Mouse (Mus musculus) ovary, postnatal 36 days (tissue): ENCODE results near the gene Sds.

Source experiments
- DNase-seq: peaks from one replicate; pipeline ENCODE4 v3.0.0; 2022; ENCODE audit warnings: low spot score, mixed read lengths

Gene Sds

GRCm38 (mm10) chr5:120439887-120440670 is 36.2 kb upstream of the Sds start:
- no peak for DNase-seq

- peak; percentile 85 for DNase-seq
Observed at GRCm38 (mm10) chr5:120440733-120441132, 35.6 kb upstream of the Sds start.

GRCm38 (mm10) chr5:120447305-120447704 is 29.0 kb upstream of the Sds start:
- no peak for DNase-seq

- no peak for DNase-seq
Observed at GRCm38 (mm10) chr5:120454756-120455337, 21.5 kb upstream of the Sds start.

GRCm38 (mm10) chr5:120456253-120456652 is 20.1 kb upstream of the Sds start:
- no peak for DNase-seq

GRCm38 (mm10) chr5:120456841-120457554 is 19.3 kb upstream of the Sds start:
- no peak for DNase-seq

GRCm38 (mm10) chr5:120457628-120458027 is 18.7 kb upstream of the Sds start:
- DNase-seq = peak; percentile 49

DNA sequence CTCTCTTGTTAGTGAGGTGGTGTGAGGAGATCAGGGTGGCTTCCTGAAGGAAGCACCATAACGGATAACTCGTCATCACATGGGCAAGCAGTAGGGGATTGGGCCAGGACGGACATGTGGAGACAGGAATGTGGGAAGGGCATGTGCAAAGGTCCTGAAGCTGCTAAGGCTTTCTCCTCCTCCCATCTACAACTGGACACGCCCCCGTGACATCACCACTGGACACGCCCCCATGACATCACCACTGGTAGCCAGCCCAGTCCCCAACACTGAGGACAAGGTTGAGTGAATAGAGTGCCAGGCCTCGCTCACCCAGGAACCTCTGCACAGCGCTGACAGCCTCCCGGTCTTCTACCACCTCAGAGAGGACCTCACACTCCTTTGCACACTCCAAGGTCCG is 17.2 kb upstream of the Sds start:
- DNase-seq = no peak

- no peak for DNase-seq
Observed at GRCm38 (mm10) chr5:120461902-120462301, 14.4 kb upstream of the Sds start.

- DNase-seq = no peak
Observed at GRCm38 (mm10) chr5:120464321-120464720, 12.0 kb upstream of the Sds start.

DNA sequence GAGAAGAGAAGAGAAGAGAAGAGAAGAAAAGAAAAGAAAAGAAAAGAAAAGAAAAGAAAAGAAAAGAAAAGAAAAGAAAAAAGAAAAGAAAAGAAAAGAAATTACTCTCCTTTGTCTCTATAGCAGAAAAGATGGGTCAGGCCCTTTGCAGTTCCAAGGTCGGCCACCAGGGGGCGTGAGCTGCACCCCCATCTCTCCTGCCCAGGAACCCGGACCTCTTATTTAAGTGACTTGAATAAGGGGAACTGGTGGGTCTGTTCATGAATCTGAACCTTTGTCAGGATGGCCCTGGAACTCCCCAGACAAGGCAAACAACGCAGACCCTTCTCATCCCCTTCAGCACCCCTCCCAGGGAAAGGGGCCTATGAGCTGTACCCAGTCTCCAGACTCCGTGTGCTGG is 11.3 kb upstream of the Sds start:
- DNase-seq = no peak

- DNase-seq = peak; percentile 80
Observed at GRCm38 (mm10) chr5:120465860-120466259, 10.5 kb upstream of the Sds start.

DNA sequence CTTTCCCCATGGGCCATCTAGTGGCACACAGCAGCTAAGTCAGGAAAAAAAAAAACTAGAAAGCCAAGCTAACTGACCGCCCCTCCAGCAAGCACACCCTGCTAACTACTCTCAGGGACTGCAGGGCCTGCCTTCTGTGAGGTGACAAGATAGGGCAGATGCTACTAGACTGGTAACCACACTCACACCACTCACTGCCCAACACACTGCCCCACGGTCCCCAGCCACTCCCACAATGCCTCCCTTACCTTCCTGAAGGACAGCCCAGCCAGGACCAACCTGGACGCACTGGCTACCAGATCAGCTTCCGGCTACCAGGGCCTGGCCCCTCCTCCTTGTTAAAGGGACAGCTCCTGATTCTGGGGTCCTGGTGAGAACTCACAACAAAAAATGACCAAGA is 9.3 kb upstream of the Sds start:
- peak; percentile 40 for DNase-seq

GRCm38 (mm10) chr5:120468336-120468735 is 8.0 kb upstream of the Sds start:
- no peak for DNase-seq

GRCm38 (mm10) chr5:120468830-120469229 is 7.5 kb upstream of the Sds start:
- no peak for DNase-seq

DNA sequence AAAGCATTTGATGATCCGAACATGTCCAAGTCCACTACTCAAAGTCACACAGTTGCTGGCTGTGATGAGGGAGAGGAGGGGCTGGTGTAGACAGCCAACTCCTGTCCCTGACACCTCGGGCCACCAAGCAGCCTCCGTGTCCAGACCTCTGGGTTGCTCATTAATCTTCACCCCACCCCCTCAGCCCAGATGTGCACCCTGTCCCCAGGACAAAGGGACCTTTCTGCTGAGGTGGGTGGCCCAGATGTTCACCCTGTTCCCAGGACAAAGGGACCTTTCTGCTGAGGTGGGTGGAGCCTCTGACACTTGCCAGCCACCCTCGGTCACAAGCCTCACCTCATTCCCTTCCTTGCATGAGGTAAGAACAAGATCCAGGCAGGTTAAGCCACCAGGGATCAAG is 4.8 kb upstream of the Sds start:
- DNase-seq = no peak

DNA sequence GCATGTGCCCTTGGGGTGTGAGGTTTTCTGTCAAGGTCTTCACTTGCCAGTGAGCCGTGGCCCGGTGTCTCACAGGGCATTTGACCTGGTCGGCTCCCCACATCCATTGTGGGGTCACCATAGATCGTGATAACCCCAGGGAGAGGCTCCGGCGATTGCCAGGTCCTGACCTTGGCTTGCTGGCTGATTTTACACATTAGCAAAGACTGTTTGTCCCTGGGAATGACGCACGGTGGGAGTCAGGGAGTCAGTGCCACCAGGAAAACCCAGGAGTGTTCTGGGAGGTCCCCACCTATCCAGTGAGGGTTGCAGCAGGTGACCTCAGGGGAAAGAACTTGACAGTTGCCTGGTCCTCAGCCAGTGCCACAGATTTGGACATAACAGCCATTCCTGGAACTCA is 3.6 kb upstream of the Sds start, which contains the start of gene Sdsl:
TSS of gene Sdsl (minus strand) at position 41 of the 400 bp plus-strand sequence.
- no peak for DNase-seq

DNA sequence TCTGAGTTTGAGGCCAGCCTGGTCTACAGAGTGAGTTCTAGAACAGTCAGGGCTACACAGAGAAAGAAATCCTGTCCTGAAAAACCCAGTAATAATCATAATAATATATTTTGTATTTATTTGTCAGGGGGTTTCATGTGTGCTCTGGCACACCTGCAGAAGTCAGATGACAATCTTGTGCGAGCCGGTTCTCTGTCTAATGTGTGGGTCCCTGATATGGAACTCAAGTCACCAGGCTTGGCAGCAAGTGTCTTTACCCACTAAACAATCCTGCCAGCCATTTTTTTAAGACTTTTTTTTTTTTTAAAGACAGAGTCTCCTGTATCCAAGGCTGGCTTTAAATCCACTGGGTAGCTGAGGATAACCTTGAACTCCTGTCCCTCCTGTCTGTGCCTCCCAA is 3.0 kb upstream of the Sds start:
- DNase-seq = no peak

DNA sequence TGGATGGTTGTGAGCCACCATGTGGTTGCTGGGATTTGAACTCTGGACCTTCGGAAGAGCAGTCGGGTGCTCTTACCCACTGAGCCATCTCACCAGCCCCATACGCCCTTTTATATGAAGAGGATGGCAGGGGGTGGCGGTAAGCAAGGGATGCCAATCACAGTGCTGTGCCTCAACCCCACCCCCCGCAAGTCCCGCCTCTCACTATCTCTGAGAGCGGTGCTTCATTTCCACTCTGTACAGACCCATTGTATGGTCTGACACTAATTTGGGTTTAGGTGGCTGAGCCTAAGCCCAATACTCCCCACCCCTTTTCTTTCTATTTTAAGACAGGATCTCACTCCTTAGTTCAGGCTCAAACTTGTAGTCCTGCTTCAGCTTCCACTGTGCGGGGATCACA is 465 bp upstream of the Sds start:
- DNase-seq = no peak

- DNase-seq = no peak
Observed at GRCm38 (mm10) chr5:120477993-120478392, 1.7 kb downstream of the Sds start.

DNA sequence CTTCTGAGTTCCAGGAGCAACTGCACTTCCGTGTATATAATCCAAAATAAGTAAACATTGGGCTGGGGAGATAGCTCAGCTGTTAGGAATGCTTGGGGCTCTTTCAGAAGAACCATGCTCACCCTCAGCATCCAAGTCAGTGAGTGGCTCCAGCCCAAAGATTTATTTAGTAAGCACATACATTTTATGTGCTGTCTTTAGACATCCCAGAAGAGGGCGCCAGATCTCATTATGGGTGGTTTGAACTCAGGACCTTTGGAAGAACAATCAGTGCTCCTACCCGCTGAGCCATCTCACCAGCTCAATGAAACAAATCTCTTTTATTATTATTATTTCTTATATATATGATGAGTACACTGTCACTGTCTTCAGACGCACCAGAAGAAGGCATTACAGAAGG is 3.2 kb downstream of the Sds start:
- no peak for DNase-seq

GRCm38 (mm10) chr5:120481205-120481604 is 4.9 kb downstream of the Sds start:
- no peak for DNase-seq

DNA sequence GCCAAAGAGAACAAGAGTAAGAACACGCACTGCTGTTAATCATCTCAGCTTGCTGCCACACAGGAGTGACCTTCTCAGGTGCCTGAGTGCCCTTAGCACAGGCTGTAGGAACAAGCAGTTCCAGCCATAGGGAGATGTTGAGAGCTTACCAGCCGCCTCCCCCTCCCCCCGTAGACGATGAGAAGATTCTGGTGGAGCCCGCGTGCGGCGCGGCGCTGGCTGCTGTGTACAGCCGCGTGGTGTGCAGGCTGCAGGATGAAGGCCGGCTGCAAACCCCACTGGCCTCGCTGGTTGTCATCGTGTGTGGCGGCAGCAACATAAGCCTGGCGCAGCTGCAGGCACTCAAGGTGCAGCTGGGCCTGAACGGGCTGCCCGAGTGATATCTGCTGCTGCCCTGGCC is 7.1 kb downstream of the Sds start:
- no peak for DNase-seq
